Mouse (Mus musculus) retina, adult 2 months (tissue): ENCODE data around the gene Prr23a2.

Experiments
- DNase-seq: peaks from one replicate; pipeline ENCODE4 v3.0.0-alpha.2; 2012; ENCODE audit warnings: low read depth, low spot score

The Prr23a2 gene

GRCm38 (mm10) chr9:98856210-98856609, at the start of gene Prr23a2:
Gene Prr23a2, plus strand, starts transcription at chr9:98856494.
- no peak for DNase-seq

GRCm38 (mm10) chr9:98807631-98808030, 48.7 kb upstream of the Prr23a2 start:
- DNase-seq: no peak

- peak; percentile 23 for DNase-seq
Observed at GRCm38 (mm10) chr9:98809526-98809925, 46.8 kb upstream of the Prr23a2 start.

GRCm38 (mm10) chr9:98816066-98816465, 40.2 kb upstream of the Prr23a2 start:
- DNase-seq: no peak

- DNase-seq: no peak
Observed at GRCm38 (mm10) chr9:98817592-98817991, 38.7 kb upstream of the Prr23a2 start.

- no peak for DNase-seq
Observed at GRCm38 (mm10) chr9:98818971-98819370, 37.3 kb upstream of the Prr23a2 start.

GRCm38 (mm10) chr9:98819481-98819880, 36.8 kb upstream of the Prr23a2 start:
- no peak for DNase-seq

- DNase-seq: no peak
Observed at GRCm38 (mm10) chr9:98820461-98820860, 35.8 kb upstream of the Prr23a2 start.

GRCm38 (mm10) chr9:98821067-98821466, 35.2 kb upstream of the Prr23a2 start:
- no peak for DNase-seq

- DNase-seq: no peak
Observed at GRCm38 (mm10) chr9:98823805-98824204, 32.5 kb upstream of the Prr23a2 start.

- DNase-seq: no peak
Observed at GRCm38 (mm10) chr9:98829508-98829907, 26.8 kb upstream of the Prr23a2 start.

- no peak for DNase-seq
Observed at GRCm38 (mm10) chr9:98837537-98838074, 18.7 kb upstream of the Prr23a2 start.

- DNase-seq: no peak
Observed at GRCm38 (mm10) chr9:98842117-98842516, 14.2 kb upstream of the Prr23a2 start, which contains the start of gene Prr23a1. Gene Prr23a1, plus strand, starts transcription at chr9:98842503.

GRCm38 (mm10) chr9:98863463-98863862, 7.2 kb downstream of the Prr23a2 start:
- no peak for DNase-seq

- DNase-seq: no peak
Observed at GRCm38 (mm10) chr9:98864571-98864970, 8.3 kb downstream of the Prr23a2 start, which contains the start of gene Prr23a3. Gene Prr23a3, plus strand, starts transcription at chr9:98864767.

GRCm38 (mm10) chr9:98901486-98901885, 45.2 kb downstream of the Prr23a2 start:
- no peak for DNase-seq

- no peak for DNase-seq
Observed at GRCm38 (mm10) chr9:98902819-98903218, 46.5 kb downstream of the Prr23a2 start, which contains the start of gene 7420426K07Rik. Gene 7420426K07Rik, plus strand, starts transcription at chr9:98903119.
